17 mouse cellular contexts compared by ENCODE assay signal in the genomic region with DNA sequence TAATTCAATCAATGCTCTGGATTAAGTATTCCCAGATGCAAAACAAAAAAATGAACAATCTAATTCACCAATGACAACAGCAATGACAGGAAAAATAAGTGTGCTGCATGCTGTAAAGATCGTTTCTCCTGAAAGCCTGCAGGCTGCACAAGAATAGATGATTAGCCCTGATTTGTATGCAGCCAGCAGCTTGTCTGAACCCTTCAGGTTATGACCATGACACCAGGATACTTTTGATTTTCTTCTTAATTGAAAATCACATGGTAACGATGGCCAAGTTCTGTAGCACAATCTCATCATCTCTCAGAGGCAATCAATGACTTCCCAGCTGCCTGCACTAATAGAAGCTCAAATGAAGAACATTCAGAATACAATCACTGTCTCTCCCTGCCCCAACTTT.
"Had no signal": no experiment of that assay in that cellular context is flagged by ENCODE, and none has a peak within 500 bp of the region (broad histone marks: within the 10 kb centered on the region; RNA-seq: fewer than 3 reads in every experiment).

No protein-coding gene starts in this region.

- H3K27ac ChIP-seq: kidney, postnatal 0 days; limb, embryonic 15.5 days; liver, embryonic 13.5 days; lung, embryonic 15.5 days; macrophage; neural tube, embryonic 13.5 days; stomach, embryonic 15.5 days had no signal

- H3K27me3 ChIP-seq: limb, embryonic 15.5 days; liver, embryonic 13.5 days; lung, embryonic 15.5 days; megakaryocyte, embryonic 14.5 days; neural tube, embryonic 13.5 days; stomach, embryonic 15.5 days had no signal

- DNase-seq: kidney, adult 11 months; kidney, adult 9 months; kidney, postnatal 36 days; layer of hippocampus, adult 9-11 months; layer of hippocampus, postnatal 36 days; liver, embryonic 13.5 days; liver, postnatal 0 days; lung, postnatal 14 days; right cerebral cortex, postnatal 14 days; thymus, postnatal 36 days had no signal

- H3K36me3 ChIP-seq: limb, embryonic 15.5 days; liver, embryonic 13.5 days; lung, embryonic 15.5 days; neural tube, embryonic 13.5 days; stomach, embryonic 15.5 days had no signal

- H3K9ac ChIP-seq: limb, embryonic 15.5 days; liver, embryonic 13.5 days; liver, postnatal 0 days; lung, embryonic 15.5 days; neural tube, embryonic 13.5 days; stomach, embryonic 15.5 days had no signal

- H3K4me3 ChIP-seq: limb, embryonic 15.5 days; liver, embryonic 13.5 days; lung, embryonic 15.5 days; megakaryocyte, embryonic 14.5 days; neural tube, embryonic 13.5 days; stomach, embryonic 15.5 days had no signal

- H3K4me1 ChIP-seq: limb, embryonic 15.5 days; liver, embryonic 13.5 days; lung, embryonic 15.5 days; stomach, embryonic 15.5 days had no signal

- ATAC-seq: liver, postnatal 0 days had no signal

- H3K4me2 ChIP-seq: limb, embryonic 15.5 days; liver, embryonic 13.5 days; lung, embryonic 15.5 days; neural tube, embryonic 13.5 days; stomach, embryonic 15.5 days had no signal

- H3K9me3 ChIP-seq: limb, embryonic 15.5 days; liver, embryonic 13.5 days; lung, embryonic 15.5 days; megakaryocyte, embryonic 14.5 days; neural tube, embryonic 13.5 days; stomach, embryonic 15.5 days had no signal
